Mouse (Mus musculus): Measurements from ENCODE around the gene Anapc15-ps. TPM values are rescaled to one million over a fixed set of nuclear protein-coding genes. Genes with fewer than 3 reads are reported as not detected.
"Not testable (repeated sequence)": the region's sequence is repeated elsewhere in the genome, so short reads cannot be mapped to it uniquely, and the experiment has no call there.

The Anapc15-ps gene
- polyA plus RNA-seq, 3 experiments from 2014 or later, result not detected

DNA sequence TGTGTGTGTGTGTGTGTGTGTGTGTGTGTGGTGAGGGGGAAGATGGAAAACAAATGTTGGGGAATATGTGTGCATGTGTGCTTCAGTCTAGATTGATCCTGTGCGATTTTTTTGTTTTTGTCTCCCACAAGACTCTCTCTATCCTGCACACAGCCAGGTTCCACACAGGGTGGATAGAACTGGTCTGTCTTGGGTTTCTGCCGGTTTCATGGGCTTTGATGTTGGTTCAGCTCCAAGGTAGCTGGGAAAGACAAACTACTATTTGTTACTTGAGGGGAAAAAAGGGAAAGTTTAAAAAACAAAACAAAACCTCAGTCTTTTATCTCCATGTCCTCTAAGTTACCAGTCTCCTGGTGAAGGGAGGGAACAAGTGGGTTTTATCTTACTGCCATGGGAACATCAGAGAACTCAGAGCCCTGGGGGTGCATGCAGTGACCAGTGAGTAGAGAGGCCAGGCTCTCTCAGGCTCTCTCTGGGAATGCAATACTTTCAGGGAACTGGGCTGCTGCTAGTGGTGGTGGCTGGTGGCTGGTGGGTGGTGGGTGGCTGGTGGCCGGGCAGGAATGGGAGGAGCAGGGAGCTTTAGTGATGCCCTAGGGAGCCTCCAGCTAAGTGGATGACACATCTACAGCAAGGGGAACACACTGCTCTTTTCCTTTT, 5.8 kb downstream of the Anapc15-ps start:
- ATAC-seq, result no peak

DNA sequence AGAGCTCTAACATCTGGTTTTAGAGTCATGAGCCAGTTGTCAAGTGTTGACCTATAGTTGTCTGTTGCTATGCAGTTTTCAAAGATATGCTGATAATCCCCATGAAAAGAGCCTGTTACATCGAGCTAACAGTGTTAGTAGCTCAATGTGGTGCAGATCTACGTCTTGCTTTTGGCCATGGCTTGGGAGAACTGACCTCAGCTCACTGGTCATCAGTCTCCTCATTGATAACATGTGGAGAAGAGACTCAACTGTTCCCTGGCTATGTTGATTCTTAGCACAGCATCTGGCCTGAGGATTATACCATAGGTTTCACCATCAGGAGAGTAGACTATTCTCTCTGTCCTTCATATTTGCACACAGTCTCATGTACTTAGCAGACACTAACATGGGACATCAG, 6.5 kb downstream of the Anapc15-ps start:
- no peak for ATAC-seq

DNA sequence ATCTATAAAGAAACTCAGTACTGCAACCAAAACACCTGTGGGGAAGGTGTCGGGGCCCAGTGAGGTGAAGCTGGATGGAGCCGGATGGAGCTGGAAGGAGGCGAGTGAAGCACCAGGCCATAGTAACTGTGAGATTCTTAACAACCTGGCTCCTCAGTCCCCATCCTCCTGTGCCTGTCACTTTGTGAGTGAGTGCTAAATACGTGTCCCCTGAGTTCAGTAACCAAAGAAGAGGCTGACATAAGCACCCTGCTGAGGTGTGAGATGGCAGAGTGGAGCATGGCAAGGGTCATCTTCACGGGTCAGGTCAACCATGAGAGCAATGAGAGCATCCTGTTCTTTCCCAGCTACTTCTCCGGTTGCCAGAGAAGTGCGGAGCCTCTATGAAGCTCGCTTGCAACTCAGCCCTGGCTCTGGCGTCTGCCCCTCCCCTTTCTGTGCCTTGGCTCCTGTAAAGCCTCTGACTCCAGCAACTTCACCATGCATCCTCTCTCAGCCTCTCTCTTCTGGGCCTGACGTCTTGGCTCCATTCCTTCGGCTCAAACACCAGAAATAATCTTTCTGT, 7.7 kb downstream of the Anapc15-ps start:
- no peak for ATAC-seq

DNA sequence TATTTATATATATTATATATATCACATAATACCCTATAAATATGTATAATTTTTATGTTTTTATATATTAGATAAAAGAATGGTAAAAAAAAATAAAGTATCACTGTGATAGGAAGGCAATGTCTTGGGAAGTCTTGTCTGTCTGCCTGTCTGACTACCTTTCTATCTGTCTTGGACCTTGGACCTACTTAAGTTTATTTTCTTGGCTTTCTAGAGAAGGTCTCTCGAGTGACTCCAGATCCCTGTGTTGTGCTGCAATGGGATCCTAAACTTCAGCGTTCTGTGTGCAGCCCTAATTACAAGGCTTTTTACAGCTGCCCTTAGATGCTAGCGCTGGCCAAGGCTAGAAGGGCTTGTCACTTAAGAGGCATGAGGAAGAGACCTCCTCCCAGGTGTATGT, 8.6 kb downstream of the Anapc15-ps start:
- no peak for ATAC-seq

DNA sequence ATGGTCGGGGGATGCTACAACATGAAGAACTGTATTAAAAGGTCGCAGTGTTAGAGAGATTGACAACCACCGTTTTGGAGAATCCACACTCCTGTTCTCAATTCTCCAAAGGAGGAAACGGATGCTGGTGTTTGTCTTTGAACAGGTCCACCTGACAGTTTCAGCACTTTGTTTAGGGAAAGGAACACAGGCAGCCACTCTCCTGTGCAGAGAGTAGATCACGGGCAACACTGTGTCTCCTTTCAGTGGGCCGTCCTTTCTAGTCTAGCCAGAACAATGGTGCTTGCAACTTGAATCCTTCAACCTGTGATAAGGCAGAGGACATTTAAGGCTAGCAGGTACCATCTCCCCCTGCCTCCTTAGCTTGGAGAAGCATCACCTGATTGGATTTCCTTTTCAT, 12.9 kb downstream of the Anapc15-ps start:
- no peak for ATAC-seq

DNA sequence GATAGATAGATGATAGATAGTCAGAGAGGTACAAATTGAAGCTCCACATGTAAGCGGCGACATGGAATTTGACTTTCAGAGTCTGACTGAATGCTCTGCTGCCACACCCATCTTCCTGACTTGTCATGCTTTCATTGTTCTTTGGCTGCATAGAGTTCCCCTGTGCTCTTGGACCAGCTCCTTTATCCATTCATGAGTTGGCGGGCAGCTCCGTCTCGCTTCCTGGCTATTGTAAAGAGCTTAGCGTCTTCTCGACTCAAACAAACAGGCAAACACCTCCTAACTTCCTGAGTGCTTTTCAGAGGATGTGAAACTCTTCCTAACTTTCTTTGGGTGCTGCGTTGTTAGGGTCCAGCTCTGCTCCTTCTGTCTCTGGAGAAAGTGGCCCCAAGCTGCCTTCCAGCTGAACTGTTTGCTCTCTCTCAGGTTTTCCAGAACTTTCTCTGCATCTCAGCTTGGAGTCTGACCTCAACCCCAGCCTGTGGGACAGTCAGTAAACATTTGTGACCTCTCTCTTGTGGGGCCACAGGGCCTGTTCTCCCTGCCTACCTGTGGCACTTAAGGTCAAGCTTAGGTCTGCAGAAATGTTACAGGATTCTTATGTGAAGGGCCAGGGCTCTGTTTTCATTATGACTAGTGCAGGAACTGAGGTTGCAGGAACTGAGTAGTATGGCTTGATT, 13.6 kb downstream of the Anapc15-ps start:
- ATAC-seq, result no peak

DNA sequence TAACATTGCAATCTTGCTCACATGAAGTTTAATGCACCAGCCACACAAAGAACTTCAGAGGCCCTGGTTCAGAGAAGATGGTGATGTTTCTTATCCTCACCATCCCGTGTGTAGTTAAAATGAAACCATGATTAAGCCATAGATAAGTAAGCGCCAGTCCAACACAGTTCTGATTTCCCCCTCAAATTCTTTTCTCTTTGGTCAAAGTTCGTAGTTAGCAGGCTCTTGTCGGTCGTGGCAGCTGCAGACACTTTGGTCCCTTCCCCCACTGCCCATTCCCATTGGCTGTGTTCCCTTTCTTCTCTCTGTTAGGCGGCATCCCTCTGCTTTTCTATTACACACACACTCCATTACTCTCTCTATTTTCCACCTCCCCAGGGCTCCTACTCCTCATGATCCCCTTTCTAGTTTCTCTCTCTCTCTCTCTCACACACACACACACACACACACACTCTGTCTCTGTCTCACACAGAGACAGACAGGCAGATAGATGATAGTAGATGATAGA, 14.4 kb downstream of the Anapc15-ps start:
- ATAC-seq, result no peak

DNA sequence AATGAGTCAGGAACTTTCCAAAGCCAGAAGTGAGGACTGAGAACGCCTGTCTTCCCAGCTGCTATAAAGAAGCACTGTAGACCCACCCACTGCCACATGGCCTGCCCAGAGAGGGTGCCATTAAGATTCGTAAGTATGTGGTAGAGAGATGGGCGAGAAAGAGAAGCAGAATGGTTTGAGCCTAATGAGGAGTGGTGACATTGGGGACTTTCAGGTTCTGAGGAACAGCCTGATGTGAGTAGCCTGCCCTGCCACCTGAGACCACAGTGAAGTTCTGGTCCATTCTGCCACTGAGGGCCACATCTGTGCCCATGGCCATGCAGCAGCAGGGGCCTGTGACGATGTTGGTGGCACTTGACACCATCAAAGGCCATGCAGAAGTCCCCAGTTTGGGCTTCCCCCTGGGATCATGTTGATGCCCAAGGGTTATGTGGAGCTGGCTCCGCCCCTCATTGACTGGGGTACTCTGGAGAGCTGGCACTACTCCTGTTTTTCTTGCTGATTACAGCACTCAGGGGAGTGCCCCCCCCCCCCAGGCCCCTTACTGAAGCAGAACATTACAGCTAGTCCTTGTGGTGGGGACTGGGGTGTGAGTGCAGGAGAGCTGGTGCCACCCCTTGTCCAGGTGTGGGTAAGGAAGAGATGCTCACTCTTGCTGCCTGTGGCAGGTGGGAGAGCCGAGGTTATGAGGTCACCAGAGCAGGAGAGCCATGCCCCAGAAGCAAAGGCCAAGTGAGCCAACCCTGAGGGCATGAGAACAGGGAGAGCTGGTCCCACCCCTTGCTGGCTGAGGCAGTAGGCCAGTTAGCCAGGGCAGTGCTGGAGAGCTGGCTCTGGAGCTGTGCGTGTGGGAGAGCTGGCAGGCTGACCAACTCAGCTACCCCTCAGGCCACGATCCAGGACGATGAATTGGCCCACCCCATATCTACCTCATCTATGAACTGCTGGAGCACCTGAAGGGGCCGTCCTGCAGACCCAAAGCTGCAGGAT, 16.7 kb downstream of the Anapc15-ps start:
- no peak for ATAC-seq

DNA sequence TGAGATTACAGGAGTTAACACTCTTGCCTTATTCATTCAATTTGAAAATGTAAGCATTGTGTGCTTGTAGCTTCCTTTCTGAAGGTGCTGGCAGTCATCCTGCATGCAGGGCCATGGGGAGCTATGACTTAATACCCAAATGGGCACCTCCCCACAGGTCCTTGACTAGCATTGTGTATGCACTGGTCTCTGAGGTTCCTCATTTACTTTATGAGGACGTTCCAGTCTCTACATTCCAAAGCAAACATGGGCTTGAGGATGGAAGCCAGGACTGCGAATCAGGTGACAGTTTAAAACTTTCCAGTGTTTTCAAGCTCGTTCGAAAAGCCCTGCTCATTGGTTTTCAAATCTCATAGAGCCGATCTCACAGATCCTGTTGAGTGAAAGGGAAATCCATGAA, 21.1 kb downstream of the Anapc15-ps start:
- ATAC-seq, result no peak

DNA sequence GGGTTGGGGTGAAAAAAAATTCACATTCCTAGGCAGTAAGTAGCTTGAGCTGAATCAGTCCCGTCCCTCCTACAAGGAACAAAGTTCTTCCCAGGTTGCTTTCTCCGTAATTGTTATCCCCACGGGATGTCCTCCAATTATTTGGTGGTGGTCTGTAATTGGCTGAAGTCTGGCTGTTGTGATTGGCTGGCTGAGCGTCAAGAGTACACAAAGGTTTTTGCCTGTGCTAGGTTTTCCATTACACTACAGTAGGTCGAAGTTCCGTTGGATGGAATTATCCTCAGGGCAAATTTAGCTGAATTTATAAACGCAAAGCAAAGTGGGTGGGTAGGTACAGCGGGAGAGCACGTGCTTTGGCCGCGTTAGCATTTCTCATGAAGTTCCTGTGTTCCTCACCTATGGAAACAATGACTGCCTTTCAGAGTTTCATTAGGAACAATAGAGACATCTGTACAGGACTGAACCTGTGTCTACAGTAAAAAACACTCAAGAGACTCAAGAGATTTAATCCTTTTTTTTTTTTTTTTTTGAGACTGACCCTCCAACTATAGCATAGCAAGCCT, 24.8 kb downstream of the Anapc15-ps start:
- ATAC-seq, result no peak

DNA sequence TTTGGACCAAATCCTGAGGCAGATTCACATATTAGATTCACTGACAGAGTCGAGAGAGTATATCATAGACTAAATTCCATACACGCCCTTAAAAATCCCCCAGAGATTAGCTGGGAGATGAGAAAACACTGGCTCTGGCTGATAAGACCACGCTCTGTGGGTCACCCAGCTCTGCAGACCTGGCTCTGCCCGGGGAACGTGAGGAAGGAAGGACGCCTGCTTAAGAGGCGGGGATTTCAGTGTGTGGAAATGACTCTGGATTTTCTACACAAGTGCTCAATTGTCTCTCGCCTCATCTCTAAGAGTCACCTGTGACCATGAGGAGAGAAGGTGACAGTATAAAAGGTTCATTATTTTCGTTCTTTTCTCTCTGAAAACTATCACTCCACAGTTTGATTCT, 26.1 kb downstream of the Anapc15-ps start:
- no peak for ATAC-seq

DNA sequence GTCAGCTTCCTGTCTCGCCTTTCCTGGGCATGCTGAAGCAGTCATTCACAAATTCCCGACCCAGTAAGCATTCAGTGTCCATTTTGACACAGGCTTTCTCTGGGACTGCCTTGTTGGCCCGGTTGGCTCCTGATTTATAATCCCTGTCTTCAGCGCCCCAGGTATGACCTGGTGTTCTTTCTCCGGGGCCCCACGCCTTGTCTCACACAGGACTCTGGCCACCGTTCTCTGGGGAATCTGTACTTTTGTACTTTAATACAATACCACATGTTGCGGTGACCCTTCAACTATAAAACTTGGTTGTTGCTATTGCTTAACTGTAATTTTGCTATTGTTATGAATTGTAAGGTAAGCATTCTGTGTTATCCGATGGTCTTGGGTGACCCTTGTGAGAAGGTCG, 26.7 kb downstream of the Anapc15-ps start:
- ATAC-seq, result no peak

DNA sequence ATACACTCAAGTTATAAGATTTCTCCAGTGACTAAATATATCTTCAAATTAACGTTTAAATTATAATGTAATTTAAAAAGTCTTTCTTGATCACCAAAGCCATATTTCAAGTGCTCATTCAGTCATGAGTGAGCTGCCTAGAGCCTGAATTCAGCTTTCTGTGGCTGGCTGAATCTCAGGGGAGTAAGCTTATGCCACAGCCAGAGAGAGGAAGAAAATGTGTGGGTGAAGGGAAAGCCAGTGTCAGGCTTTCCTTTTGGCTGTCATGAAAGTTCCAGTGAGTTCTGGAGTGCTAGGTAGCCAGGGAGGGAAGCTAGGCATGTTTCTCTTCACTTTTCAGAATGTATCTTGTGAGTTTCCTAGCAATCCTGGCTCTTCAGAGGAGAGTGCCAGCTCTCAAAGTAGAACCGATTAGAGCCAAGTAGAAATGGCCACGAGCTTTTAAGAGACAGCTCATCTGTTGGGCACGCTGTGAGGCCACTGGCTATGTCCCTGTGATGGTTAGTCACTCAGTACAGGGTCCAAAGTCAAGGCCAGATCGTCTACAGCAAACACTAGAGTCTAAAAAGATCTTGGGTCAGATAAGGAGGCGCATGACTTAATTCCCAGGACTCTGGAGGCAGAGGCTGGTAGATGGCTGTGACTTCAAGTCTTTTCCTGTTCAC, 29.4 kb downstream of the Anapc15-ps start:
- ATAC-seq, result no peak

DNA sequence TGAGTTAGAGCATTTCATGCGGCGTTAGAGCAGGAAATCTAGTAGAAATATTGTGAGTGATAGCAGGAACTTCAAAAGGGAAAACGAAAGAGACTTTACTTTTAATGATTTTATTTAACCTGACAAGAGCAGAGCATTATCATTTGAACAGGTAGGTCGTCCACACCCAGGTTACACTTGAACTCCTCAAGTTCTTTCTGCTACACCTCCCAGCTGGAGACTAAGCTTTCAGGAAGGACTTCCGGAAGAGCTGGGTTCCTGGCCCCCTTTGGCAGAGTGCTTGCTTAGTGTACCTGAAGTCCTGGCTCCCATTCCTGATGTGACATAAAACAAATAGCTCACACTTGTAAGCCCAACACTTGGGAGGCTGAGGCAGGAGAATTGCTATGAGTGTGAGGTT, 30.2 kb downstream of the Anapc15-ps start:
- no peak for ATAC-seq

DNA sequence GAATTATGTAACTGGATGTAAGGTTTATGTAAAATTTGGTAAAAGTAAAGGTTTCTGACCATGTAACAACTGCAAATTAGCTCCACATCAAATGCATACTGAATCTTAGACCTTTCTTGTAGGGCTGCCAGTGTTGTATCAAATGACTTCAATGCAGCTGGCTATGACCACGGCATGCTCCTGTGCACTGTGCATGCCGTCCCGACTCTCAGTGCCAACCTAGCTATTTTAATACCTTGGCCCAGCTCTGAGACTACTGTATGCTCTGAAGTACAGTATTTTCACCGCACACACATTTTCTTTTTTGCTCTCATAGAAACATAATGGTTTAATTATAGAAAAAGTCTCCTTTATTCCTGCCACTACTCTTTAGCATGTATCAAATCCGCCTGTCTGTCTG, 31.9 kb downstream of the Anapc15-ps start:
- ATAC-seq, result no peak

DNA sequence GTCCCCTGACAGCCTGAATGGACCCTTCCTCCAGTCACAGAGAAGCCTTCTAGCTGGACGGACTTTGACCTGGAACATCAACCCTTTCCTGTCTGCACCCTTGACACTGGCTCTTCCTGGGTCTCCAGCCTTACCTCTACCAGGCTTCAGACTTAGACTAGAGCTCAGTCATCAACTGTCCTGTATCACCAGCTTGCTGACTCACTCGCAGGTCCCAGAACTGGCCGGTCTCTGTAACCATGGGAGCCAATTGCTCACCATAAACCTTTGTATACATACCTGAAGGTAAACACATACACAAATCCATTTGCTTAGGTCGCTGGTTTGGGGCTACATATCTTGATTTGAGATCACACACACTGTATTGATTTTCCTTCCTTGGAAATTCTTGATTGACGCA, 33.8 kb downstream of the Anapc15-ps start:
- no peak for ATAC-seq

DNA sequence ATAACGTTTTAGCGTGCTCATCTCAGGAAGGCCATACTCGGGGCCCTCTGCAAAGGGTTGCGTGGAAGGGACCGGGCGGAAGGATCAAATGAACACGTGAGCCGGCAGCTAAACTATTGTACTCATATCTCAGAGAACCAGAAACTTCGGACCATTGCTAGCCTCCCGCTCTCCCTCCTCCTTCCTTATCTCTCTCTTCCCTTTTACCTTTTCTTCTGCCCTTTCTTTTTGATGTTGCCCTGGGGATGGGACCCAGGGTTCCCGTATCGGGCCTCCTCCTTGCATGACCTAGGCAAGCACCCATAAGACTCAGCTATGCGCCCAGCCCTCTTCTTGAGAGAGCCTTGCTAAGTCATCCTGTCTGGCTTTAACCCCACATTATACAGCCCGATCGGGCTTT, 38.5 kb downstream of the Anapc15-ps start:
- ATAC-seq, result no peak

DNA sequence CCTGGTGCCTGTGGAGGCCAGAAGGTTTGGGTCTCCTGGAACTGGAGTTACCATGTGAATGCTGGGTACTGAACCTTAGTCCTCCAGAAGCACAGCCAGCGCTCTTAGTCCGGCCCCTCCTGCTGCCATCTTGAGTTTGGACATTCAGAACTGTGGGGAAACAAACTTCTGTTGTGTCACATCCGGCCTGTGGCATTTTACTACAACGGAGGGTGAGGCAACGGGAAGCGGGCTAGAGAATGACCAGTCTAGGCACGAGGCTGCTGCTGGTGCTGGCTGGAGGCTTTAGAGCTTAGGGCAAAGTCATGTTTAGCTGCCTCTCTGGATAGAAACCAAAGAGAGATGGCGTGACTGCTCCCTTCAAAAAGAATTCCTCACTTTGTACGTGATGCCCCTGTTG, 39.0 kb downstream of the Anapc15-ps start:
- ATAC-seq, result no peak

DNA sequence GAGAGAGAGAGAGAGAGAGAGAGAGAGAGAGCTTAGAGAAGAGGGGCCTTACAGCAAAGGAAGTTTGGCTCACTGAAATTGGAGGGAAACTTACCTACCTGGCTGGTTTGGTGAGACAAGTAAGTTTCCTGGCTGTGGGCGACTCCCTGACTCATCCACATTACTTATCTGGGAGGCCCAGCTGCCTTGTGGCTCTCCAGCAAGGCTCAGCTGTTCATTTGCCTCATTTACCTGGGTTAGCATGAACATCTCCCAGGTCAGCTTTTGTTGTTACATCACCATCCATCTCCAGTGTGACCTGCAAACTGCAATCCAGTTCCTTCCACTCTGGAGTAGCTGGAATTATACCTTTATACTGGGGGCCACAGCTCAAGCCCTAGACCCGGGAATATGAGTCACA, 41.7 kb downstream of the Anapc15-ps start:
- no peak for ATAC-seq

DNA sequence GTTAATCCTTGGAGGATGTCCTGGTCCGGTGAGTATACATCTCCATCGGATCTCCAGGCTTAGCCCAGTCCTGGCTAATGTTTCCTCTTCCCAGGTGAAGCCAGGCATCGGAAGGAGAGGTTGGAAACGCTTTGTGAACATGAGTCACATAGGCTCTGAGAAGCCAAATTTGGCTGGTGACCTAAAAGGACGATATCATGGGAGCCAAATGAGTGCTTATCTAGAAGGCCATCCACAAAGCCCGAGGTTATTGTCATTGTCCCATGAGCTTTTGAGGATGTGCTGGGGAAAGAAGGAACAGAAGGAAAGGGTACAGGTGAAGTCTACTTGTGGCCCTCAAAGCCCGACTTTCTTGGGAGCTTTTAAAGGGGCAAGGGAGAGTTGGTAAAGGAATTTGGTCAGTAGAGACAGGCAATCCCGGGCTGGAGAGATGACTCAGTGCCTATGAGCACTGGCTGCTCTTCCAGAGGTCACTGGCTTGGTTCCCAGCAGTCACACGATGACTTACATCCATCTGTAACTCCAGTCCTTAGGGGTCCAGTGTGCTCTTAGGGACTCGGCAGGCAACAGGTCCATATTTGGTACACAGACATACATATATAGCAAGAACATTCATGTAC, 42.4 kb downstream of the Anapc15-ps start:
- ATAC-seq, result no peak

DNA sequence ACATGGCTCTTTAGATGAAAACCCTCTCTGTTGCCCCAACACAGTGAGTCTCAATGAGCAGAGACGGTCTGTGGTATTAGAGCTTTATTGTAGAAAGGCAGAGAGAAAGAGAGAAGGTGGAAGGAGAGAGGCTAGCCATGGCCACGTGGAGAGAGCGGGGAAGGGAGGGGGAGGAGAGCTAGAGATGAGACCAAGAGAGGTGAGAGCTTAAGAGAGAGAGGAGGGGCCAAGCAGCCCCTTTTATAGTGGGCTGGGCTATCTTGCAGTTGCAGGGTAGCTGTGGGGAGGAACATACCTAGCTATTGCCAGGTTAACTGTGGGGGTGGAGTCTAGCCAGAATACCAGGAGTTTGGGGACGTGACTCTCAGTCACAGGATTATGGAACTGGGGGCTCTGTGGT, 43.1 kb downstream of the Anapc15-ps start:
- ATAC-seq, result not testable (repeated sequence)

DNA sequence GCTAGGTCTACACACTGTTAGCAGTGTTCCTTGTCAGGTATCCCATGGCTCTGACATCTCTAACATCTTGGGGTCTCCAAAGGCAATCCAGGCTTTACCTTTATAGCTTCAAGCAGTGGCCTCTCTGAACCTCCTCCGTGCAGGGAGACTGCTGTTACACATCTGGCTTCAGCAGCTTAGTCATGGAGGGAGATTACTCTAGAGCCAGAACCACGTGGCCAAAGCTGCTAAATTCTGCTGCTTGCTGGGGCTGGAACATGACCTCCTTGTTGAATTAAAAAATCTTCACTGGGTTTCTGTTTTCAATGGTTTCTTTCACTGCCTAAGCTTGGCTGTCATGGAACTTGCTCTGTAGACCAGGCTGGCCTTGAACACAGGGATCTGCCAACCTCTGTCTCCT, 44.9 kb downstream of the Anapc15-ps start:
- ATAC-seq, result no peak
